Mouse (Mus musculus): Measurements from ENCODE around the gene Srprb. TPM values are rescaled to one million over a fixed set of nuclear protein-coding genes. Genes with fewer than 3 reads are reported as not detected.
A peak's percentile ranks its signal among the peaks of the same experiment; 100 is the strongest.

The Srprb gene
- polyA plus RNA-seq, 1 experiment from 2014 or later = 55.0 TPM

DNA sequence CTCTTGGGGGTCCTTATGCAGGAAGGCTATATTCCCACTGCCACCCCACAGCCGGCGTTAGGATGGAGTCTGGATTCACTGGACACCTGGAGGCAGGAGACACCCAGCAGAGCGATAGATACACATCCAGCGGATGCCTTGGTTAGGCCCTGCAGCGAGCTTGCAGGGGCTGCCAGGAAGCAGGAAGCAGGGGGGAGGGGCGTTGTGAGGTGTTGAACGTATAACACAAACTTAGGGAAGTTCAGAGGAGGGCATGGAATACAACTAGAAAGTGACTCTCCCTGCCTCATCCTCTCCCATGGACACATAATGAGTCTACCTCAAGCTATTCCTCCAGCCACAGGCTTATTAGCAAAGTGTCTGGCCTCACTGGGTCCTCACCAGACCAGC is 31.1 kb upstream of the Srprb start:
- ATAC-seq (ENCODE audit: low FRiP score) (no peak), DNase-seq (ENCODE audit: low spot score) (no peak)
- no peak overlapping the region for H3K4me2 ChIP-seq (replicated peaks; ENCODE audit: low read depth, low read length)
- no peaks in the 10 kb centered on the region for H3K4me1 ChIP-seq (replicated peaks; ENCODE audit: control insufficient read depth, insufficient read depth, low read length)
- no peaks in the 10 kb centered on the region for H3K36me3 ChIP-seq (ENCODE audit: control insufficient read depth, insufficient read depth, low read length)
- no peaks in the 10 kb centered on the region for H3K9me3 ChIP-seq (ENCODE audit: control insufficient read depth, low read length)
- H3K27ac ChIP-seq (ENCODE audit: low read depth, low read length) = no peak overlapping the region
- WGBS = 71% methylated on average over 7 of the region's 7 CpGs
- H3K9ac ChIP-seq (ENCODE audit: low read depth, low read length) = no peak overlapping the region
- H3K4me3 ChIP-seq (ENCODE audit: low read depth, low read length) = no peak overlapping the region
- no peaks in the 10 kb centered on the region for H3K27me3 ChIP-seq (ENCODE audit: control insufficient read depth, insufficient read depth, low read length)

GRCm38 (mm10) chr9:103232232-103233005 is 30.5 kb upstream of the Srprb start:
- H3K4me3 ChIP-seq (ENCODE audit: low read depth, low read length) = no peak overlapping the region
- no peak overlapping the region for H3K9ac ChIP-seq (ENCODE audit: low read depth, low read length)
- DNase-seq (ENCODE audit: low spot score) = no peak
- H3K27me3 ChIP-seq (ENCODE audit: control insufficient read depth, insufficient read depth, low read length) = no peaks in the 10 kb centered on the region
- H3K36me3 ChIP-seq (ENCODE audit: control insufficient read depth, insufficient read depth, low read length) = no peaks in the 10 kb centered on the region
- ATAC-seq (ENCODE audit: low FRiP score) = no peak
- no peak overlapping the region for H3K27ac ChIP-seq (ENCODE audit: low read depth, low read length)
- 89% methylated on average over 7 of the region's 7 CpGs for WGBS
- H3K4me1 ChIP-seq (replicated peaks; ENCODE audit: control insufficient read depth, insufficient read depth, low read length) = no peaks in the 10 kb centered on the region
- no peaks in the 10 kb centered on the region for H3K9me3 ChIP-seq (ENCODE audit: control insufficient read depth, low read length)
- H3K4me2 ChIP-seq (replicated peaks; ENCODE audit: low read depth, low read length) = no peak overlapping the region

DNA sequence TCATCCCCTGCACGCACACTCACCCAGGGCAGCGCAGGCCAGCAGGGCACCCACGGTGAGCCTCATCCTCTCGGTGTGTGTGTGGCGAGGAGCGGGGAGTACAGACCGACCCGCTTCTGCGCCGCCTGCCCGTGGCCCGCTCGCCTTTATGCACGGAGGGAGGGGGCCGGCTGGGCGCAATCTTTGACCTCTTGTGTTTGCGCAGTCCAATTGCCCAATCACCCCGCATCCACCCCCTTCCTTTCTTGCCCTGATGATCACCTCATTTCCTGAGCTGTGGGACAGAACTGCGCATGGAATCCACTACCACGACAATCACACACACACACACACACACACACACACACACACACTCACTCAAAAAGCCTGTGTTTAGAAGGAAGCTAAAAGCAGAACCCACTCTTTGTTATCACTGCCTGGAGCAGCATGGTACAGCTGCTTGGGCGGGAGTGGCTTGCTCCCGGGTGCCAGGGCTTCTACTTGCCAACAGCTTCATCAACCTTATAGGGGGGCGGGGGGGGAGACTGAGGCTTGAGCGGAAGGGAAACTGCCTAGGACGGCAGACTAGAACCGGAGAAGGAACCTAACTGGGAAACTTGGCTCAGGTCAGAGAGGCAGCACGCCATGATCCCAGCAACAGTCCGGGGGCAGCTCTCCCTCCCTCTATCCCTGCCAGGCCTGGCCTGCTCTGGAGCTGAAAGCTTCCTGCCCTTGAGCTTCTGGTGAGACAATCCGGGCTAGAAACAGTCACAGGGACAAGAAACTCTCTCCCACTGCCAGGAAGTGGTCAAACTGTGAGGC is 28.4 kb upstream of the Srprb start, which contains the start of the genes Gm20425 and Trf:
TSS of gene Gm20425 (minus strand) at position 157 of the 801 bp plus-strand sequence.
TSS of gene Trf (minus strand) at position 294 of the 801 bp plus-strand sequence.
- 53% methylated on average over 29 of the region's 29 CpGs for WGBS
- H3K4me1 ChIP-seq (replicated peaks; ENCODE audit: control insufficient read depth, insufficient read depth, low read length) = no peaks in the 10 kb centered on the region
- H3K27ac ChIP-seq (ENCODE audit: low read depth, low read length) = peak within 1 kb of the TSS; percentile 24; the same call in 1 of the 2 replicates
- H3K4me2 ChIP-seq (replicated peaks; ENCODE audit: low read depth, low read length) = no peak within 1 kb of the TSS; the same call in 1 of the 2 replicates
- H3K9me3 ChIP-seq (ENCODE audit: control insufficient read depth, low read length) = no peaks in the 10 kb centered on the region
- ATAC-seq (ENCODE audit: low FRiP score) (no peak), DNase-seq (ENCODE audit: low spot score) (peak; percentile 36)
- H3K9ac ChIP-seq (ENCODE audit: low read depth, low read length) = no peak within 1 kb of the TSS; the same call in 1 of the 2 replicates
- H3K36me3 ChIP-seq (ENCODE audit: control insufficient read depth, insufficient read depth, low read length) = no peaks in the 10 kb centered on the region
- H3K4me3 ChIP-seq (ENCODE audit: low read depth, low read length) = no peak within 1 kb of the TSS
- H3K27me3 ChIP-seq (ENCODE audit: control insufficient read depth, insufficient read depth, low read length) = no peaks in the 10 kb centered on the region

DNA sequence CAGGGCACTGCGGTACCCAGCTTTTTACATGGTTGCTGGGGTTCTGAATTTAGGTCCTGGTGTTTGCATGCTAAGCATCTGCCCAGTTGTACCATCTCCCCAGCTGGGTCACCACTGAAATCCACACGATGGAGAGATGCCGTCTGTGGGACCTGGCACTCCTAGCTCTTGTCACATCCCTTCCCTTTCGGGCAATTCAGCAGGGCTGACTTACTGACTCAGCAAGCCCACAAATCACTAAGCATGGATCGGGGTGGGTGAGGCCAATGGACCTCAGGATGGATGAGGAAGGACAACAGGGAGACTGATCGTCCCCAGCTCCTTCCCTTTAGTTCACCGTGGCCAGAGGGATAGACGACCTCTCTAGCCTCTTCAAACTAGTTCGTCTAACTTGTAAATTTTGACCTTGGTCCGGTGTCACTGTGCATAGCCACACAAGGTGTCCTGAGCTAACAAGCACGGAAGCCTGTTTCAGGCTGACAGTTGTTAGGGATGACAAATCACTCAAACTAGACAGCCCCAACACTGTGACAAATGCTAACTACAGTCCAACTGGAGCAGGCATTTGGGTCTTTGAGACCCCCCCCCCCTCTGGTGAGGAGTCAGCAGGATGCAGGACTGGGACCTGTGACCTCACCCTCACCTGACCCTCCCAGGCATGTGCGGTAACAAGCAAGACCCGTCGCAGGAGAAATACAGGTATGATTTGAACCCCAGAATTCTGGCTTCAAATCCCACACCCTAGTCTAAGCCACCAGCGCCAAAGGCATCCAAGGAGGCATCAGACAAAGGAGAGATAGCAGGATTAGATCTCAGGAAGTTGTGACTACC is 27.3 kb upstream of the Srprb start:
- Histone ChIP-seq H3K27me3 (ENCODE audit: control insufficient read depth, insufficient read depth, low read length) (no peaks in the 10 kb centered on the region), H3K36me3 (ENCODE audit: control insufficient read depth, insufficient read depth, low read length) (no peaks in the 10 kb centered on the region), H3K4me3 (ENCODE audit: low read depth, low read length) (no peak overlapping the region), H3K4me2 (replicated peaks; ENCODE audit: low read depth, low read length) (no peak overlapping the region; the same call in 1 of the 2 replicates), H3K4me1 (replicated peaks; ENCODE audit: control insufficient read depth, insufficient read depth, low read length) (no peaks in the 10 kb centered on the region), H3K9me3 (ENCODE audit: control insufficient read depth, low read length) (no peaks in the 10 kb centered on the region), H3K27ac (ENCODE audit: low read depth, low read length) (no peak overlapping the region), H3K9ac (ENCODE audit: low read depth, low read length) (no peak overlapping the region)
- ATAC-seq (ENCODE audit: low FRiP score) (no peak), DNase-seq (ENCODE audit: low spot score) (no peak)
- 85% methylated on average over 15 of the region's 15 CpGs for WGBS

GRCm38 (mm10) chr9:103228370-103229003 is 26.6 kb upstream of the Srprb start:
- DNase-seq (ENCODE audit: low spot score) = no peak
- Histone ChIP-seq H3K27me3 (ENCODE audit: control insufficient read depth, insufficient read depth, low read length) (no peaks in the 10 kb centered on the region), H3K9ac (ENCODE audit: low read depth, low read length) (no peak overlapping the region), H3K4me2 (replicated peaks; ENCODE audit: low read depth, low read length) (no peak overlapping the region), H3K27ac (ENCODE audit: low read depth, low read length) (no peak overlapping the region), H3K4me3 (ENCODE audit: low read depth, low read length) (no peak overlapping the region), H3K36me3 (ENCODE audit: control insufficient read depth, insufficient read depth, low read length) (no peaks in the 10 kb centered on the region), H3K9me3 (ENCODE audit: control insufficient read depth, low read length) (no peaks in the 10 kb centered on the region), H3K4me1 (replicated peaks; ENCODE audit: control insufficient read depth, insufficient read depth, low read length) (no peaks in the 10 kb centered on the region)
- 86% methylated on average over 13 of the region's 13 CpGs for WGBS
- no peak for ATAC-seq (ENCODE audit: low FRiP score)

DNA sequence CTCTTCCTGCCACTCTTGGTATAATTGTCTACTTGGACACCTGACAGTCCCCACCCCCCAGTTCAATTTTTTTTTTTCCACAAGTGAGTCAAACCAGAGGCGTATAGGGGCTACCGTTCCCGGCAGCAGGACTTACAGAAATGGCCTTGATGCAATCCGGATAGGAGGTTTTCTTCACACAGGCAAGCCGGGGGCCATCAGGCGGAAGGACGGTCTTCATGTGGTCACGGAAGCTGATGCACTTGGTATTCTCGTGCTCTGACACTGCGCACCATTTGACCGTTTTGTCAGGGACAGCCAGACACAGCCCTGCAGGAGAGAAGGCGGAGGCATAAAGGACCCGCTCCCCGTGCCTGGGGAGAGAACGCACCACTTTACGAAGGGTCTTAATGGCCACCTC is 25.8 kb upstream of the Srprb start:
- H3K9me3 ChIP-seq (ENCODE audit: control insufficient read depth, low read length) = no peaks in the 10 kb centered on the region
- H3K4me2 ChIP-seq (replicated peaks; ENCODE audit: low read depth, low read length) = no peak overlapping the region
- H3K36me3 ChIP-seq (ENCODE audit: control insufficient read depth, insufficient read depth, low read length) = no peaks in the 10 kb centered on the region
- no peak overlapping the region for H3K4me3 ChIP-seq (ENCODE audit: low read depth, low read length)
- H3K27ac ChIP-seq (ENCODE audit: low read depth, low read length) = no peak overlapping the region
- no peak overlapping the region for H3K9ac ChIP-seq (ENCODE audit: low read depth, low read length)
- WGBS = 92% methylated on average over 16 of the region's 16 CpGs
- H3K4me1 ChIP-seq (replicated peaks; ENCODE audit: control insufficient read depth, insufficient read depth, low read length) = no peaks in the 10 kb centered on the region
- H3K27me3 ChIP-seq (ENCODE audit: control insufficient read depth, insufficient read depth, low read length) = no peaks in the 10 kb centered on the region
- no peak for DNase-seq (ENCODE audit: low spot score)
- ATAC-seq (ENCODE audit: low FRiP score) = no peak

DNA sequence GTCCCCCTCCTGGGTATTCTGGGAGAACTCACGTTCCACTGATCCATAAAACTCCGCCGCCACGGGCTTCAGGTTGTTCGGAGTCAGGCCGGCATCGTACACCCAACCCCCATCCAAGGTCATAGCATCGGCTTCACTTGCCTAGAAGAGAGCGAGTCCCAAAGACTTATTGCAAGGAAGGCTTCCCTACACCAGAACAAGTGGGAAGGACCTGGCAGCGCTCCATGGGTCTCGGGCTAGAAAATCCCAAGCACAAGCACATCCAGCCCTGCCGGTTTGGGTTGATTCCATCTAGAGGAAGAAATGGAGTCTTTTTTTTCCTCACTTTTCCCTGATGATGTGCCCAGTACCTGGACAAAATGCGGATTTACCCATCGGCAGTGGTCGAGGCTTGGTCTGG is 24.9 kb upstream of the Srprb start:
- no peak for DNase-seq (ENCODE audit: low spot score)
- no peaks in the 10 kb centered on the region for H3K9me3 ChIP-seq (ENCODE audit: control insufficient read depth, low read length)
- H3K36me3 ChIP-seq (ENCODE audit: control insufficient read depth, insufficient read depth, low read length) = no peaks in the 10 kb centered on the region
- 95% methylated on average over 15 of the region's 15 CpGs for WGBS
- H3K4me2 ChIP-seq (replicated peaks; ENCODE audit: low read depth, low read length) = no peak overlapping the region
- no peaks in the 10 kb centered on the region for H3K27me3 ChIP-seq (ENCODE audit: control insufficient read depth, insufficient read depth, low read length)
- ATAC-seq (ENCODE audit: low FRiP score) = no peak
- no peaks in the 10 kb centered on the region for H3K4me1 ChIP-seq (replicated peaks; ENCODE audit: control insufficient read depth, insufficient read depth, low read length)
- H3K27ac ChIP-seq (ENCODE audit: low read depth, low read length) = no peak overlapping the region
- no peak overlapping the region for H3K9ac ChIP-seq (ENCODE audit: low read depth, low read length)
- no peak overlapping the region for H3K4me3 ChIP-seq (ENCODE audit: low read depth, low read length)

- H3K4me2 ChIP-seq (replicated peaks; ENCODE audit: low read depth, low read length) = no peak overlapping the region
- H3K36me3 ChIP-seq (ENCODE audit: control insufficient read depth, insufficient read depth, low read length) = no peaks in the 10 kb centered on the region
- WGBS = 69% methylated on average over 3 of the region's 3 CpGs
- ATAC-seq (ENCODE audit: low FRiP score) (no peak), DNase-seq (ENCODE audit: low spot score) (no peak)
- no peak overlapping the region for H3K27ac ChIP-seq (ENCODE audit: low read depth, low read length)
- H3K9ac ChIP-seq (ENCODE audit: low read depth, low read length) = no peak overlapping the region
- no peaks in the 10 kb centered on the region for H3K9me3 ChIP-seq (ENCODE audit: control insufficient read depth, low read length)
- H3K4me1 ChIP-seq (replicated peaks; ENCODE audit: control insufficient read depth, insufficient read depth, low read length) = no peaks in the 10 kb centered on the region
- H3K4me3 ChIP-seq (ENCODE audit: low read depth, low read length) = no peak overlapping the region
- no peaks in the 10 kb centered on the region for H3K27me3 ChIP-seq (ENCODE audit: control insufficient read depth, insufficient read depth, low read length)
These were observed 23.5 kb upstream of the Srprb start for GRCm38 (mm10) chr9:103225464-103225863.

All from hindbrain, embryonic 11.5 days (tissue).